Mouse (Mus musculus) embryo, embryonic 11 days (tissue): ENCODE results near the gene Fsd2.

ENCODE experiments used
- DNase-seq: peaks from one replicate; pipeline ENCODE4 v3.0.0-alpha.2; 2015

Fsd2 gene

GRCm38 (mm10) chr7:81571941-81572441 is 5.2 kb upstream of the Fsd2 start:
- DNase-seq, result no peak

GRCm38 (mm10) chr7:81571108-81571940 is 4.6 kb upstream of the Fsd2 start, which contains the start of gene Whamm:
Whamm (plus strand) TSS chr7:81571266.
- DNase-seq, result peak; percentile 95

- no peak for DNase-seq
Measured at GRCm38 (mm10) chr7:81570752-81571107, 4.0 kb upstream of the Fsd2 start.

GRCm38 (mm10) chr7:81570271-81570670 is 3.5 kb upstream of the Fsd2 start:
- DNase-seq, result no peak

- DNase-seq, result no peak
Measured at GRCm38 (mm10) chr7:81569851-81570250, 3.1 kb upstream of the Fsd2 start.

GRCm38 (mm10) chr7:81567396-81567795 is 652 bp upstream of the Fsd2 start:
- DNase-seq, result no peak

- no peak for DNase-seq
Measured at GRCm38 (mm10) chr7:81566332-81566731, 412 bp downstream of the Fsd2 start.

GRCm38 (mm10) chr7:81565381-81566055 is 1.2 kb downstream of the Fsd2 start:
- DNase-seq, result peak; percentile 26

- no peak for DNase-seq
Measured at GRCm38 (mm10) chr7:81564766-81565165, 2.0 kb downstream of the Fsd2 start.

GRCm38 (mm10) chr7:81563506-81564015 is 3.2 kb downstream of the Fsd2 start:
- DNase-seq, result no peak

GRCm38 (mm10) chr7:81561211-81561610 is 5.5 kb downstream of the Fsd2 start:
- no peak for DNase-seq

GRCm38 (mm10) chr7:81560101-81561049 is 6.4 kb downstream of the Fsd2 start:
- DNase-seq, result no peak

- no peak for DNase-seq
Measured at GRCm38 (mm10) chr7:81559231-81559980, 7.3 kb downstream of the Fsd2 start.

- no peak for DNase-seq
Measured at GRCm38 (mm10) chr7:81557985-81558360, 8.8 kb downstream of the Fsd2 start.

GRCm38 (mm10) chr7:81557252-81557984 is 9.3 kb downstream of the Fsd2 start:
- DNase-seq, result no peak

GRCm38 (mm10) chr7:81556839-81557238 is 9.9 kb downstream of the Fsd2 start:
- no peak for DNase-seq

- DNase-seq, result peak; percentile 41
Measured at GRCm38 (mm10) chr7:81554369-81554768, 12.4 kb downstream of the Fsd2 start.

GRCm38 (mm10) chr7:81553589-81553988 is 13.2 kb downstream of the Fsd2 start:
- DNase-seq, result no peak

- no peak for DNase-seq
Measured at GRCm38 (mm10) chr7:81548864-81549263, 17.9 kb downstream of the Fsd2 start.

- no peak for DNase-seq
Measured at GRCm38 (mm10) chr7:81542934-81543333, 23.8 kb downstream of the Fsd2 start.

GRCm38 (mm10) chr7:81541924-81542524 is 24.7 kb downstream of the Fsd2 start:
- no peak for DNase-seq
